Mouse (Mus musculus) MEL (cell line): Measurements from ENCODE around the gene Lrrc61.

Source experiments
- CTCF ChIP-seq, 3 experiments: IDR thresholded peaks in 2 of 3; conservative IDR thresholded peaks in 1 of 3; 2 replicates each; pipeline ENCODE4 v1.5.1; 2011 to 2012; ENCODE audit warnings: low read length in 3 of 3, low read depth in 2 of 3, mild to moderate bottlenecking in 2 of 3, improper control_type of control experiment in 1 of 3, inconsistent platforms in 1 of 3, mixed read lengths in 1 of 3, moderate library complexity in 1 of 3; ENCODE audit not compliant: control insufficient read depth in 1 of 3, insufficient read depth in 1 of 3, poor library complexity in 1 of 3, severe bottlenecking in 1 of 3
- E2F4 ChIP-seq: IDR thresholded peaks from 2 replicates; pipeline ENCODE4 v1.6.1; 2011; ENCODE audit warnings: low read depth, low read length, improper control_type of control experiment, borderline replicate concordance
- ETS1 ChIP-seq: IDR thresholded peaks from 2 replicates; pipeline ENCODE4 v1.6.1; 2012; ENCODE audit warnings: low read depth, mild to moderate bottlenecking, inconsistent platforms, low read length, improper control_type of control experiment, moderate library complexity
- MAX ChIP-seq: IDR thresholded peaks from 2 replicates; pipeline ENCODE4 v1.6.1; 2011; ENCODE audit warnings: low read length, improper control_type of control experiment
- POLR2A ChIP-seq, 2 experiments: IDR thresholded peaks; 2 replicates each; pipeline ENCODE4 v1.6.1; 2011 to 2012; ENCODE audit warnings: low read length in 2 of 2, mild to moderate bottlenecking in 2 of 2, control low read depth in 1 of 2, improper control_type of control experiment in 1 of 2, low read depth in 1 of 2, moderate library complexity in 1 of 2; ENCODE audit not compliant: control insufficient read depth in 1 of 2, insufficient read depth in 1 of 2, poor library complexity in 1 of 2
- POLR2AphosphoS5 ChIP-seq: IDR thresholded peaks from 2 replicates; pipeline ENCODE4 v1.6.1; 2012; ENCODE audit warnings: low read depth, borderline replicate concordance, mild to moderate bottlenecking, inconsistent platforms, low read length, moderate library complexity, mixed read lengths
- TAL1 ChIP-seq: IDR thresholded peaks from 2 replicates; pipeline ENCODE4 v1.6.1; 2012; ENCODE audit warnings: mild to moderate bottlenecking, inconsistent platforms, low read length, moderate library complexity, mixed read lengths
- UBTF ChIP-seq: IDR thresholded peaks from 2 replicates; pipeline ENCODE4 v1.6.1; 2012; ENCODE audit warnings: low read depth, mild to moderate bottlenecking, inconsistent platforms, low read length, improper control_type of control experiment, moderate library complexity, borderline replicate concordance; ENCODE audit not compliant: insufficient read depth
- ZMIZ1 ChIP-seq: IDR thresholded peaks from 2 replicates; pipeline ENCODE4 v1.6.1; 2012; ENCODE audit warnings: low read depth, mild to moderate bottlenecking, inconsistent platforms, low read length, improper control_type of control experiment, moderate library complexity

DNA sequence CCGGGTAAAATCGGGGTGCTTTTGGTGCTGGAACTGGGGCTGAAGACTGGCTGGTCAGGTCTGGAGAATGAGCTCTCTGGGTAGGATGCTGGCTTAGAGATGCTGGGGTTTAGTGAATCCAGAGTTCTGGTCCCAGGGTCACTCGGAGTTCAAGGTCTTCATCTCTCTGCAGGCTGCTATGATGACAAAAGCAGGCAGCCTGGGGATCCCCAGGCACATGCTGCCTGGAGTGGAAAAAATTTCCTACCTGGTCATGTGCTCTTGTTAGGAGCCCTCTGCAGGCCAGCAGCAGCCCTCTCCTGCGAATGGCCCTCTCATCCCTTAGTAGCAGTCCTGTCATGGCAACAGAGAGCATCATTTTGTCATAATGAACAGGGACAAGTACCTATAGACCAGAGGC lies 58.9 kb downstream of the Lrrc61 start:
- no peak for TF ChIP-seq CTCF (IDR thresholded peaks at IDR 0.05 in 2 of 3, conservative IDR thresholded peaks at IDR 0.05 in 1 of 3; ENCODE audit: control insufficient read depth in 1 of 3, insufficient read depth in 1 of 3, low read depth in 2 of 3, low read length in 3 of 3, poor library complexity in 1 of 3, severe bottlenecking in 1 of 3)
- no peak for TF ChIP-seq E2F4
- no peak for TF ChIP-seq UBTF
- no peak for TF ChIP-seq MAX
- TF ChIP-seq TAL1, result no peak
- no peak for TF ChIP-seq POLR2AphosphoS5
- no peak for TF ChIP-seq ZMIZ1
- TF ChIP-seq POLR2A (IDR thresholded peaks at IDR 0.05; ENCODE audit: control insufficient read depth in 1 of 2, insufficient read depth in 1 of 2, low read depth in 1 of 2, low read length in 2 of 2, poor library complexity in 1 of 2), result no peak
- no peak for TF ChIP-seq ETS1
